Mouse (Mus musculus) kidney, adult 2 months (tissue): Measurements from ENCODE around the gene Hip1.

ENCODE experiments used
- CTCF ChIP-seq: fragments of 200-500 bp; conservative IDR thresholded peaks from 2 replicates; pipeline ENCODE4 v1.5.1; 2011; ENCODE audit warnings: low read depth, mild to moderate bottlenecking, control low read depth, low read length, moderate library complexity, mixed read lengths; ENCODE audit not compliant: insufficient read depth, insufficient read length
- POLR2A ChIP-seq: fragments of 200-500 bp; IDR thresholded peaks from one replicate; pipeline ENCODE4 v1.6.1; 2011; ENCODE audit warnings: low read depth, low read length, control low read depth

DNA sequence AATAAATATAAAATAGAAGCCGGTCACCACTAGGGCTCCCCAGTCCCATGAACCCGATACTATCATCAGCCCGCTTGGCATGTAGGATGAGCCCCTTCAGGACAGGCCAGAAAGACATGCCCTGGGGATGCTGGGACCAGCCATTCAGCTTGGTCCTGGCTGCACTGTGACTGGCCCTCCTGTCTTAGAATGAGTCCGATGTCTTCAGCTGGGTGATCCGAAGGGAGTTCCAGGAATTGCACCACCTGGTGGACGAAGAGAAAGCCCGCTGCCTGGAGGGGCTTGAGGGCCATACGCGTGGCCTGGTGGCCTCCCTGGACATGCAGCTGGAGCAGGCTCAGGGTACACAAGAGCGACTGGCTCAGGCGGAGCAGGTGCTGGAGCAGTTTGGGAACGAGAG lies 181.4 kb downstream of the Hip1 start:
- peak; percentile 67 for TF ChIP-seq CTCF
- no peak for TF ChIP-seq POLR2A
